Mouse (Mus musculus): ENCODE measurements around the gene Ophn1.

DNA sequence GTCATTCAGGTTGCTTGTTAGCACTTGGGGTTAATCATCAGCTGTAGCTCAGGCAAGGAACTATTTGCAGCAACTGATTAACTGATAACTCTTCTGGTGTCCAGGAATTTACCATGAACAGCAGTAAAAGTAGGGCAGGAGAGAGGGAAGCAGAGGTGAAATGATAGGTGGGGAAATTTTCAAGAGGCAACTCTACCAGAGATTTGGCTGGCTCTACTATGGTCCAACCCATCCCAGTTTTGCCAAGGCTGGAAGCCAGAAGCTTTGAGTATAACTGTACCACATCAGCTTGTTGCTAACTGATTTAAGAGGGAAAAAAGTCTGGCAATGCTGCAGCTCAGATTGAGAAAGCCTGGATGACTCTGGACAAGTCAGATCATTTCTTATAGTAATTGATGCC is 316.6 kb downstream of the Ophn1 start:
- TF ChIP-seq POLR2A (IDR thresholded peaks at IDR 0.05; ENCODE audit: borderline replicate concordance, low read depth, low read length) (no peak), CTCF (IDR thresholded peaks at IDR 0.05; ENCODE audit: low read depth, low read length) (no peak)
